Mouse (Mus musculus) hindbrain, embryonic 13.5 days (tissue): ENCODE measurements at regions not wholly inside any gene's neighbourhood (a gene's known extent, or its start where the extent isn't known, plus 50 kb on each side); places are given as distances from the start of the nearest gene placed in this dataset.

Experiments used
- ATAC-seq: fragments of 200-750 bp; cut with Nextera tagmentation; 2 replicates; pipeline ENCODE4 v1.8.0; 2017; ENCODE audit warnings: moderate TSS enrichment; ENCODE audit not compliant: low FRiP score
- H3K27ac ChIP-seq: fragments of 300-500 bp; sonication (generic); 2 replicates; pipeline ENCODE4 v1.5.1; 2015; ENCODE audit warnings: inconsistent platforms, mild to moderate bottlenecking, moderate library complexity
- H3K27me3 ChIP-seq: fragments of 300-500 bp; sonication (generic); 2 replicates; pipeline ENCODE4 v1.6.1; 2015; ENCODE audit warnings: mild to moderate bottlenecking, inconsistent platforms
- H3K36me3 ChIP-seq: fragments of 300-500 bp; sonication (generic); 2 replicates; pipeline ENCODE4 v1.6.1; 2015; ENCODE audit warnings: mild to moderate bottlenecking, inconsistent platforms
- H3K4me1 ChIP-seq: fragments of 300-500 bp; sonication (generic); replicated peaks from 2 replicates; pipeline ENCODE4 v1.6.1; 2015; ENCODE audit warnings: inconsistent platforms
- H3K4me2 ChIP-seq: fragments of 300-500 bp; sonication (generic); 2 replicates; pipeline ENCODE4 v1.6.1; 2015; ENCODE audit warnings: inconsistent platforms, mild to moderate bottlenecking, moderate library complexity
- H3K4me3 ChIP-seq: fragments of 300-500 bp; sonication (generic); 2 replicates; pipeline ENCODE4 v1.5.1; 2015; ENCODE audit warnings: mild to moderate bottlenecking, inconsistent platforms
- H3K9ac ChIP-seq: fragments of 300-500 bp; sonication (generic); 2 replicates; pipeline ENCODE4 v1.6.1; 2015; ENCODE audit warnings: mild to moderate bottlenecking, inconsistent platforms
- H3K9me3 ChIP-seq: fragments of 300-500 bp; sonication (generic); 2 replicates; pipeline ENCODE4 v1.6.1; 2016; ENCODE audit warnings: inconsistent platforms
- WGBS: fragments of 180-500 bp; shearing (Covaris S2); methylation state at CpG from one replicate; pipeline ENCODE4 v1.1.7; 2015; 5-methylcytosine and 5-hydroxymethylcytosine counted together

- 72% methylated on average over 6 of the region's 6 CpGs for WGBS
- H3K9me3 ChIP-seq = no peaks in the 10 kb centered on the region
These were observed 626.0 kb downstream of the Nr2f2 start for GRCm38 (mm10) chr7:69740495-69740894.

GRCm38 (mm10) chr7:69738998-69739397 lies 627.5 kb downstream of the Nr2f2 start:
- Histone ChIP-seq H3K4me1 (no peaks in the 10 kb centered on the region), H3K4me3 (no peak overlapping the region), H3K4me2 (no peak overlapping the region), H3K9ac (no peak overlapping the region), H3K9me3 (no peaks in the 10 kb centered on the region), H3K27ac (no peak overlapping the region), H3K36me3 (no peaks in the 10 kb centered on the region), H3K27me3 (no peaks in the 10 kb centered on the region)
- WGBS = 84% methylated on average over 7 of the region's 7 CpGs
- no peak for ATAC-seq

More at GRCm38 (mm10) chr7:69740495-69740894, 626.0 kb downstream of the Nr2f2 start:
- Histone ChIP-seq H3K4me1 (no peaks in the 10 kb centered on the region), H3K27ac (no peak overlapping the region), H3K4me2 (no peak overlapping the region), H3K4me3 (no peak overlapping the region), H3K9ac (no peak overlapping the region), H3K36me3 (no peaks in the 10 kb centered on the region), H3K27me3 (no peaks in the 10 kb centered on the region)
- no peak for ATAC-seq

- no peak overlapping the region for H3K4me2 ChIP-seq
- WGBS = 91% methylated on average over 5 of the region's 5 CpGs
- H3K4me1 ChIP-seq = no peaks in the 10 kb centered on the region
These were observed 651.5 kb downstream of the Nr2f2 start for GRCm38 (mm10) chr7:69715081-69715480.

GRCm38 (mm10) chr7:69670211-69670610 lies 696.3 kb downstream of the Nr2f2 start:
- Histone ChIP-seq H3K27me3 (no peaks in the 10 kb centered on the region), H3K4me2 (no peak overlapping the region), H3K36me3 (no peaks in the 10 kb centered on the region), H3K9ac (no peak overlapping the region), H3K27ac (no peak overlapping the region), H3K4me1 (no peaks in the 10 kb centered on the region), H3K9me3 (no peaks in the 10 kb centered on the region), H3K4me3 (no peak overlapping the region)
- 83% methylated on average over 1 of the region's 1 CpGs for WGBS
- ATAC-seq = no peak

More at GRCm38 (mm10) chr7:69715081-69715480, 651.5 kb downstream of the Nr2f2 start:
- H3K27me3 ChIP-seq = no peaks in the 10 kb centered on the region
- no peak overlapping the region for H3K4me3 ChIP-seq
- no peaks in the 10 kb centered on the region for H3K36me3 ChIP-seq
- H3K9ac ChIP-seq = no peak overlapping the region
- no peak for ATAC-seq
- no peak overlapping the region for H3K27ac ChIP-seq
- no peaks in the 10 kb centered on the region for H3K9me3 ChIP-seq

- WGBS = 13% methylated on average over 9 of the region's 9 CpGs
- H3K36me3 ChIP-seq = no peaks in the 10 kb centered on the region
- H3K27me3 ChIP-seq = no peaks in the 10 kb centered on the region
- H3K9ac ChIP-seq = no peak overlapping the region
- no peak overlapping the region for H3K4me3 ChIP-seq
- no peak for ATAC-seq
- H3K27ac ChIP-seq = no peak overlapping the region
- H3K4me2 ChIP-seq = no peak overlapping the region
- no peaks in the 10 kb centered on the region for H3K9me3 ChIP-seq
- H3K4me1 ChIP-seq = peaks cover 6% of the 10 kb centered on the region; the same call in 1 of the 2 replicates
These were observed 711.0 kb downstream of the Nr2f2 start for GRCm38 (mm10) chr7:69655583-69655982.

- H3K36me3 ChIP-seq = no peaks in the 10 kb centered on the region
- H3K9me3 ChIP-seq = no peaks in the 10 kb centered on the region
- no peak overlapping the region for H3K4me3 ChIP-seq
- no peak overlapping the region for H3K27ac ChIP-seq
- no peak for ATAC-seq
- WGBS = 52% methylated on average over 6 of the region's 6 CpGs
- no peak overlapping the region for H3K9ac ChIP-seq
- H3K27me3 ChIP-seq = no peaks in the 10 kb centered on the region
- no peaks in the 10 kb centered on the region for H3K4me1 ChIP-seq
- H3K4me2 ChIP-seq = no peak overlapping the region
These were observed 721.1 kb downstream of the Nr2f2 start for GRCm38 (mm10) chr7:69645449-69645848.

GRCm38 (mm10) chr7:69641652-69642051 lies 724.9 kb downstream of the Nr2f2 start:
- Histone ChIP-seq H3K4me1 (no peaks in the 10 kb centered on the region), H3K27me3 (no peaks in the 10 kb centered on the region), H3K27ac (no peak overlapping the region), H3K9ac (no peak overlapping the region), H3K36me3 (no peaks in the 10 kb centered on the region), H3K4me3 (no peak overlapping the region), H3K9me3 (no peaks in the 10 kb centered on the region), H3K4me2 (no peak overlapping the region)
- ATAC-seq = no peak
- 39% methylated on average over 9 of the region's 9 CpGs for WGBS

- Histone ChIP-seq H3K4me2 (no peak overlapping the region), H3K9ac (no peak overlapping the region), H3K9me3 (no peaks in the 10 kb centered on the region), H3K27ac (no peak overlapping the region), H3K4me3 (no peak overlapping the region), H3K36me3 (no peaks in the 10 kb centered on the region), H3K4me1 (no peaks in the 10 kb centered on the region), H3K27me3 (no peaks in the 10 kb centered on the region)
- ATAC-seq = no peak
- 71% methylated on average over 3 of the region's 3 CpGs for WGBS
These were observed 766.7 kb downstream of the Nr2f2 start for GRCm38 (mm10) chr7:69599866-69600265.

- H3K4me3 ChIP-seq = no peak overlapping the region
- 47% methylated on average over 6 of the region's 6 CpGs for WGBS
- H3K27me3 ChIP-seq = peaks cover 20% of the 10 kb centered on the region
- H3K9me3 ChIP-seq = no peaks in the 10 kb centered on the region
- no peaks in the 10 kb centered on the region; the same call in 1 of the 2 replicates for H3K4me1 ChIP-seq
- no peak overlapping the region for H3K27ac ChIP-seq
- no peak for ATAC-seq
- no peak overlapping the region for H3K4me2 ChIP-seq
- no peak overlapping the region for H3K9ac ChIP-seq
- no peaks in the 10 kb centered on the region for H3K36me3 ChIP-seq
These were observed 780.8 kb downstream of the Nr2f2 start for GRCm38 (mm10) chr7:69585716-69586115.

- WGBS = 81% methylated on average over 4 of the region's 4 CpGs
- peaks cover 23% of the 10 kb centered on the region for H3K27me3 ChIP-seq
- no peak overlapping the region for H3K9ac ChIP-seq
- H3K4me3 ChIP-seq = no peak overlapping the region
- no peaks in the 10 kb centered on the region; the same call in 1 of the 2 replicates for H3K4me1 ChIP-seq
- no peak overlapping the region for H3K4me2 ChIP-seq
- no peaks in the 10 kb centered on the region for H3K36me3 ChIP-seq
- no peaks in the 10 kb centered on the region for H3K9me3 ChIP-seq
- H3K27ac ChIP-seq = no peak overlapping the region
- ATAC-seq = no peak
These were observed 781.4 kb downstream of the Nr2f2 start for GRCm38 (mm10) chr7:69585131-69585530.

- Histone ChIP-seq H3K36me3 (no peaks in the 10 kb centered on the region), H3K4me2 (no peak overlapping the region), H3K27me3 (peaks cover 25% of the 10 kb centered on the region), H3K27ac (no peak overlapping the region), H3K4me3 (no peak overlapping the region), H3K9me3 (no peaks in the 10 kb centered on the region), H3K9ac (no peak overlapping the region), H3K4me1 (peaks cover 3% of the 10 kb centered on the region; the same call in 1 of the 2 replicates)
- no peak for ATAC-seq
- 81% methylated on average over 2 of the region's 2 CpGs for WGBS
These were observed 782.0 kb downstream of the Nr2f2 start for GRCm38 (mm10) chr7:69584516-69584915.

- H3K36me3 ChIP-seq = no peaks in the 10 kb centered on the region
- WGBS = 50% methylated on average over 1 of the region's 1 CpGs
- no peak for ATAC-seq
These were observed 782.6 kb downstream of the Nr2f2 start for GRCm38 (mm10) chr7:69583901-69584300.

GRCm38 (mm10) chr7:69581668-69582067 lies 784.9 kb downstream of the Nr2f2 start:
- Histone ChIP-seq H3K9ac (no peak overlapping the region), H3K27ac (no peak overlapping the region), H3K27me3 (peaks cover 49% of the 10 kb centered on the region), H3K9me3 (no peaks in the 10 kb centered on the region), H3K4me2 (no peak overlapping the region), H3K36me3 (no peaks in the 10 kb centered on the region), H3K4me1 (peaks cover 9% of the 10 kb centered on the region), H3K4me3 (no peak overlapping the region)
- WGBS = 20% methylated on average over 6 of the region's 6 CpGs
- no peak for ATAC-seq

More at GRCm38 (mm10) chr7:69583901-69584300, 782.6 kb downstream of the Nr2f2 start:
- Histone ChIP-seq H3K9ac (no peak overlapping the region), H3K4me1 (peaks cover 8% of the 10 kb centered on the region), H3K4me2 (no peak overlapping the region), H3K4me3 (no peak overlapping the region), H3K27me3 (peaks cover 31% of the 10 kb centered on the region), H3K27ac (no peak overlapping the region), H3K9me3 (no peaks in the 10 kb centered on the region)
